Mouse (Mus musculus) heart, postnatal 36 days (tissue): ENCODE measurements around the gene Arhgef7. TPM values are rescaled to one million over a fixed set of nuclear protein-coding genes. Genes with fewer than 3 reads are reported as not detected.

Source experiments
- total RNA-seq, 2 experiments: library from RNA; stranded (reverse); gene quantifications; 2 replicates each; pipeline ENCODE4 v1.2.3; 2021

Gene Arhgef7
- total RNA-seq, 2 experiments from 2014 or later, result 125 to 130 TPM

Other genes starting within 250 kb of the Arhgef7 start
- 10 to 100 TPM; 26.9 to 32.1 TPM for gene Rab20, start 249.0 kb upstream of the Arhgef7 start, total RNA-seq
- 10 to 100 TPM; 35.6 to 39.7 TPM for gene Naxd, start 230.2 kb upstream of the Arhgef7 start, total RNA-seq
- 10 to 100 TPM; 45.9 to 46.1 TPM for gene Cars2, start 176.9 kb upstream of the Arhgef7 start, total RNA-seq
- 10 to 100 TPM; 24.1 to 25.8 TPM for gene Ing1, start 172.2 kb upstream of the Arhgef7 start, total RNA-seq
- gene Ankrd10, start 92.0 kb upstream of the Arhgef7 start, total RNA-seq, result 10 to 100 TPM; 22.1 to 26.0 TPM
- not detected for gene 1700016D06Rik, start 26.7 kb upstream of the Arhgef7 start, total RNA-seq
- not detected for gene Tex29, start 112.8 kb downstream of the Arhgef7 start, total RNA-seq